Mouse (Mus musculus) CH12.LX (cell line): ENCODE measurements at regions not wholly inside any gene's neighbourhood (a gene's known extent, or its start where the extent isn't known, plus 50 kb on each side); places are given as distances from the start of the nearest gene placed in this dataset.

ENCODE experiments used
- DNase-seq: peaks from one replicate; pipeline ENCODE4 v3.0.0-alpha.2; 2013; ENCODE audit errors: extremely low read depth
- H3K27ac ChIP-seq: 2 replicates; pipeline ENCODE4 v1.5.1; 2012; ENCODE audit warnings: low read depth, mild to moderate bottlenecking, control low read depth, moderate library complexity; ENCODE audit not compliant: insufficient read depth
- H3K27me3 ChIP-seq: replicated peaks from 2 replicates; pipeline ENCODE3; 2012; ENCODE audit warnings: inconsistent platforms
- H3K36me3 ChIP-seq, 2 experiments: replicated peaks in 1 of 2; 2 replicates each; pipeline versions ENCODE3 to v1.6.1; 2012; ENCODE audit warnings: inconsistent platforms in 1 of 2, low read length in 1 of 2, mild to moderate bottlenecking in 1 of 2, mixed read lengths in 1 of 2, moderate library complexity in 1 of 2; ENCODE audit not compliant: control insufficient read depth in 1 of 2, insufficient read depth in 1 of 2
- H3K4me1 ChIP-seq, 2 experiments: 2 replicates each; pipeline ENCODE4 v1.6.1; 2012; ENCODE audit warnings: inconsistent platforms in 1 of 2, moderate library complexity in 1 of 2; ENCODE audit not compliant: insufficient read depth in 2 of 2, control insufficient read depth in 1 of 2
- H3K4me2 ChIP-seq: 2 replicates; pipeline ENCODE4 v1.6.1; 2012; ENCODE audit warnings: low read depth, mild to moderate bottlenecking, control low read depth; ENCODE audit not compliant: poor library complexity, insufficient read depth, severe bottlenecking
- H3K4me3 ChIP-seq, 3 experiments: fragments of 150-350 bp in 1 of 3; sonication (generic) in 1 of 3; replicated peaks in 1 of 3; 2 replicates each; pipeline versions ENCODE3 to v1.5.1; 2011 to 2012; ENCODE audit warnings: low read depth in 2 of 3, low read length in 2 of 3, mild to moderate bottlenecking in 2 of 3, moderate library complexity in 2 of 3, control low read depth in 1 of 3, improper control_type of control experiment in 1 of 3, inconsistent platforms in 1 of 3, mixed read lengths in 1 of 3; ENCODE audit not compliant: poor library complexity in 1 of 3
- H3K79me2 ChIP-seq: replicated peaks from 2 replicates; pipeline ENCODE4 v1.6.1; 2012; ENCODE audit warnings: mild to moderate bottlenecking, moderate library complexity; ENCODE audit not compliant: control insufficient read depth, poor library complexity, insufficient read depth, severe bottlenecking; ENCODE audit errors: extremely low read depth
- H3K9ac ChIP-seq: 2 replicates; pipeline ENCODE4 v1.6.1; 2012; ENCODE audit warnings: low read depth, mild to moderate bottlenecking, control low read depth, moderate library complexity; ENCODE audit not compliant: insufficient read depth
- H3K9me3 ChIP-seq: replicated peaks from 2 replicates; pipeline ENCODE3; 2012; ENCODE audit warnings: low read length, inconsistent platforms, mixed read lengths
- GABPA ChIP-seq: IDR thresholded peaks from 2 replicates; pipeline ENCODE4 v1.6.1; 2012; ENCODE audit warnings: low read depth, low read length, improper control_type of control experiment, inconsistent platforms; ENCODE audit not compliant: insufficient replicate concordance
- HCFC1 ChIP-seq: IDR thresholded peaks from 2 replicates; pipeline ENCODE4 v1.6.1; 2012; ENCODE audit warnings: low read depth, mild to moderate bottlenecking, inconsistent platforms, low read length, improper control_type of control experiment
- IRF4 ChIP-seq: IDR thresholded peaks from 2 replicates; pipeline ENCODE4 v1.6.1; 2014; ENCODE audit warnings: low read depth, mild to moderate bottlenecking, inconsistent platforms, low read length, improper control_type of control experiment
- JUN ChIP-seq: IDR thresholded peaks from 2 replicates; pipeline ENCODE4 v1.6.1; 2011; ENCODE audit warnings: low read depth, mild to moderate bottlenecking, low read length, improper control_type of control experiment, moderate library complexity; ENCODE audit not compliant: insufficient read depth
- JUND ChIP-seq: conservative IDR thresholded peaks from 2 replicates; pipeline ENCODE4 v1.6.1; 2011; ENCODE audit warnings: low read depth, low read length, improper control_type of control experiment
- MAFK ChIP-seq: IDR thresholded peaks from 2 replicates; pipeline ENCODE4 v1.6.1; 2011; ENCODE audit warnings: low read length, improper control_type of control experiment; ENCODE audit not compliant: insufficient replicate concordance
- MAZ ChIP-seq: IDR thresholded peaks from 2 replicates; pipeline ENCODE4 v1.6.1; 2012; ENCODE audit warnings: low read depth, mild to moderate bottlenecking, inconsistent platforms, low read length, improper control_type of control experiment, moderate library complexity
- NELFE ChIP-seq: IDR thresholded peaks from 2 replicates; pipeline ENCODE4 v1.6.1; 2011; ENCODE audit warnings: low read depth, low read length, improper control_type of control experiment
- POLR2AphosphoS2 ChIP-seq: IDR thresholded peaks from 2 replicates; pipeline ENCODE4 v1.6.1; 2011; ENCODE audit warnings: low read depth, low read length, improper control_type of control experiment
- RAD21 ChIP-seq: IDR thresholded peaks from 2 replicates; pipeline ENCODE4 v1.6.1; 2011; ENCODE audit warnings: low read depth, mild to moderate bottlenecking, low read length, improper control_type of control experiment, moderate library complexity
- SIN3A ChIP-seq: IDR thresholded peaks from 2 replicates; pipeline ENCODE4 v1.6.1; 2012; ENCODE audit warnings: low read length, improper control_type of control experiment, inconsistent platforms
- USF1 ChIP-seq: IDR thresholded peaks from 2 replicates; pipeline ENCODE4 v1.6.1; 2014; ENCODE audit warnings: low read depth, mild to moderate bottlenecking, inconsistent platforms, low read length, improper control_type of control experiment
- ZC3H11A ChIP-seq: IDR thresholded peaks from 2 replicates; pipeline ENCODE4 v1.6.1; 2012; ENCODE audit warnings: low read depth, mild to moderate bottlenecking, inconsistent platforms, low read length, improper control_type of control experiment
- ZKSCAN1 ChIP-seq: IDR thresholded peaks from 2 replicates; pipeline ENCODE4 v1.6.1; 2012; ENCODE audit warnings: low read depth, inconsistent platforms, low read length, improper control_type of control experiment, borderline replicate concordance
- ZMIZ1 ChIP-seq: IDR thresholded peaks from 2 replicates; pipeline ENCODE4 v1.6.1; 2012; ENCODE audit warnings: low read depth, mild to moderate bottlenecking, inconsistent platforms, low read length, improper control_type of control experiment
- ZNF384 ChIP-seq: IDR thresholded peaks from 2 replicates; pipeline ENCODE4 v1.6.1; 2012; ENCODE audit warnings: low read depth, low read length, improper control_type of control experiment, inconsistent platforms
- dilution Hi-C: fragments of 300-500 bp; cut with MboI; formaldehyde crosslinking; loops from 2 replicates; pipeline ENCODE4 v1.14.3; 2020; ENCODE audit warnings: low sequenced_read_pairs; ENCODE audit not compliant: extremely low pct_unique_long_range_greater_than_20kb, extremely low pct_ligation_motif_present
- in situ Hi-C: fragments of 300-500 bp; cut with MboI; formaldehyde crosslinking; loops from 3 replicates; pipeline ENCODE4 v1.14.3; 2019; ENCODE audit warnings: low sequenced_read_pairs, low pct_ligation_motif_present, low pct_unique_long_range_greater_than_20kb, mixed read lengths

DNA sequence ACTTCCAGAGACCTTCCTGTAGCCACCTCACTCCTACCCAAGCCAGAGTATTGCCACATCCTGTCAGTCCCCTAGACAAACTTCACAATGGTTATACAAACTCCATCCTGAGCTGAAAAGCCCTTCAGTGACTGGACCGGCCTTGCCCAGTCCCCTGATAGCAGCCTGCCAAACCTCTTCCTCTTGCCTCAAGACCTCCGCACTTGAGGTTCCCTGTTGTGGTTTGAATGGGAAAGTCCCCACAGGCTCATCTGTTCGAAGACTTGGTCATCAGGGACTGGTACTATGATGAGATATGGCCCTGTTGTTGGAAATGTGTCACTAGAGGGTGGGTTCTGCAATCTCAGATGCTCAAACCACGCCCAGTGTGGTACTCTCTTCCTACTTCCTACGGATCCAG lies 65.4 kb downstream of the Irf2bpl start (continued):
- TF ChIP-seq RAD21 (no peak; the same call in 1 of the 2 replicates), SIN3A (no peak), NELFE (no peak), IRF4 (peak; percentile 79), MAZ (peak; percentile 49; the same call in 1 of the 2 replicates), ZC3H11A (no peak), JUND (peak; percentile 53), ZMIZ1 (no peak)
- TF ChIP-seq, all 38 proteins: peak for 20

DNA sequence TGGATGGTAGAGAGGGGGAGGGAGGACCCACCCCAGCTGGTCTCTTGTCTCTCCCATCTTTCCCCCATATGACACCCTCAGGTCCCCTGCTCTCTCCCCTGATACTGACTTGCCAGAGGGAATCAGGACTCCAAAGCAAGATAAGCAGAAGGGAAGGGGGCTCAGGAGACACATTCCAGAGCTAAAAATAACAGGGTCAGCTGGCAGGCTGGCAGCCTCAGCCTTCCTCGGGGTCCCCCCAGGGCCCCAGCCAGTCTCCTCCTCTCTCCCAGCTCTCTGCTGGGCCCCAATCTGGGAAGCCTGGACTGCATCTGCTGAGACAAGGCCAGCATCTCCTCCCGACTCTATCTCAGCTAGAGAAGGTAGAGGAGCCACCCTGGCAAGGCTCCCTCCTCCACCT lies 66.4 kb downstream of the Irf2bpl start:
- Histone ChIP-seq H3K4me3 (no peak overlapping the region), H3K27me3 (no peaks in the 10 kb centered on the region), H3K27ac (no peak overlapping the region), H3K36me3 (peaks cover 0 to 6% of the 10 kb centered on the region in 2 experiments), H3K9me3 (peaks cover 3% of the 10 kb centered on the region), H3K9ac (no peak overlapping the region), H3K79me2 (no peaks in the 10 kb centered on the region), H3K4me1 (peaks cover 21 to 64% of the 10 kb centered on the region in 2 experiments), H3K4me2 (no peak overlapping the region)
- in situ Hi-C loops (no loop called here), dilution Hi-C loops (no loop called here)
- TF ChIP-seq ZNF384 = no peak
- no peak for TF ChIP-seq IRF4
- TF ChIP-seq NELFE = no peak
- no peak for TF ChIP-seq USF1
- no peak for TF ChIP-seq RAD21
- TF ChIP-seq MAFK = no peak
- no peak for TF ChIP-seq POLR2AphosphoS2
- no peak for TF ChIP-seq JUND
- TF ChIP-seq GABPA = no peak
- TF ChIP-seq ZKSCAN1 = no peak
- no peak for TF ChIP-seq JUN
- TF ChIP-seq ZC3H11A = no peak
- TF ChIP-seq SIN3A = no peak
- no peak for TF ChIP-seq HCFC1
- DNase-seq = no peak
